ENCODE assay signal across 8 mouse cellular contexts in genomic region chr1:86582451-86583096, GRCm38 (mm10). TPM values are rescaled to one million over a fixed set of nuclear protein-coding genes. Genes with fewer than 3 reads are reported as not detected.
DNase-seq lines count a peak whose midpoint lies in the region; ATAC-seq and TF ChIP-seq lines count a peak whose summit lies in the region.

Gene Pde6d, minus strand, starts transcription at chr1:86582629.
Gene Cops7b, plus strand, starts transcription at chr1:86582904.

- peak; percentile 99 for DNase-seq in brain, embryonic 14.5 days (ENCODE audit: low read depth)
- DNase-seq in liver, adult 2 months (ENCODE audit: extremely low read depth, low read depth, low spot score) = peak; percentile 93
- DNase-seq in splenic B cell, adult 2 months (ENCODE audit: low read depth, low spot score) = peak; percentile 93

- H3K4me3 ChIP-seq in C2C12 (ENCODE audit: insufficient read depth, poor library complexity, severe bottlenecking) (peak within 1 kb of the TSS; percentile 71), myocyte (peak within 1 kb of the TSS; percentile 37)
- peak within 1 kb of the TSS; percentile 97 for H3K4me3 ChIP-seq in erythroblast, embryonic 14.5 days (replicated peaks)
- peak within 1 kb of the TSS; percentile 69 for H3K4me3 ChIP-seq in heart, embryonic 11.5 days (ENCODE audit: low read depth, low read length)
- H3K4me3 ChIP-seq in kidney, embryonic 16.5 days (ENCODE audit: low read length) = peak within 1 kb of the TSS; percentile 83
- peak within 1 kb of the TSS; percentile 82 for H3K4me3 ChIP-seq in liver, adult 2 months (ENCODE audit: insufficient read depth, low read depth, low read length)

- H3K36me3 ChIP-seq in C2C12 (ENCODE audit: control insufficient read depth, insufficient read depth) = no peaks in the 10 kb centered on the region
- H3K36me3 ChIP-seq in erythroblast, embryonic 14.5 days (ENCODE audit: control insufficient read depth) = peaks cover 4% of the 10 kb centered on the region
- H3K36me3 ChIP-seq in heart, embryonic 11.5 days (ENCODE audit: control insufficient read depth, insufficient read depth, low read length) = no peaks in the 10 kb centered on the region
- H3K36me3 ChIP-seq in kidney, embryonic 16.5 days (ENCODE audit: insufficient read depth, low read length) = 0 out of 2 replicates have a peak, but pooled peaks cover 4% of the 10 kb centered on the region
- no peaks in the 10 kb centered on the region for H3K36me3 ChIP-seq in liver, adult 2 months (ENCODE audit: control insufficient read depth, insufficient read depth, low read length)
- peaks cover 4% of the 10 kb centered on the region for H3K36me3 ChIP-seq in myocyte (ENCODE audit: control insufficient read depth, insufficient read depth)
- no peaks in the 10 kb centered on the region for H3K36me3 ChIP-seq in splenic B cell, adult 2 months (ENCODE audit: control insufficient read depth, insufficient read depth, low read length, poor library complexity, severe bottlenecking)

- H3ac ChIP-seq in C2C12 (ENCODE audit: control insufficient read depth, insufficient read length, low read depth) (peak within 1 kb of the TSS; percentile 94), myocyte (ENCODE audit: control insufficient read depth, insufficient read length) (peak within 1 kb of the TSS; percentile 73)

- TF ChIP-seq CTCF in C2C12 (IDR thresholded peaks at IDR 0.05; ENCODE audit: control insufficient read depth, insufficient read depth, insufficient read length) = no peak
- TF ChIP-seq CTCF in brain, embryonic 14.5 days (IDR thresholded peaks at IDR 0.05; ENCODE audit: borderline replicate concordance, extremely low read depth, insufficient read depth, insufficient read length) = no peak
- TF ChIP-seq CTCF in liver, adult 2 months (IDR thresholded peaks at IDR 0.05; ENCODE audit: low read depth, low read length) = no peak

- peak; percentile 79; the same call in 1 of the 2 replicates for TF ChIP-seq POLR2A in brain, embryonic 14.5 days (IDR thresholded peaks at IDR 0.05; ENCODE audit: borderline replicate concordance, extremely low read depth, insufficient read depth, insufficient read length, poor library complexity, severe bottlenecking)
- 0 out of 2 replicates have a peak, but pooled peaks have one; percentile 45 for TF ChIP-seq POLR2A in liver, adult 2 months (IDR thresholded peaks at IDR 0.05; ENCODE audit: extremely low read depth, insufficient read depth, low read length)
- peak; percentile 79 for TF ChIP-seq POLR2A in myocyte (IDR thresholded peaks at IDR 0.05; ENCODE audit: insufficient read length, low read depth)

- WGBS in heart, embryonic 11.5 days (ENCODE audit: insufficient replicate concordance) = under 1% methylated on average over 26 of the region's 26 CpGs
- WGBS in kidney, embryonic 16.5 days = under 1% methylated on average over 26 of the region's 26 CpGs
- 1% methylated on average over 26 of the region's 26 CpGs for WGBS in liver, adult 2 months

- H3K9ac ChIP-seq in heart, embryonic 11.5 days (ENCODE audit: low read depth, low read length) = peak within 1 kb of the TSS; percentile 77
- peak within 1 kb of the TSS; percentile 83 for H3K9ac ChIP-seq in kidney, embryonic 16.5 days (replicated peaks; ENCODE audit: low read length)
- H3K9ac ChIP-seq in liver, adult 2 months (ENCODE audit: low read depth, low read length) = peak within 1 kb of the TSS; percentile 82

- peaks cover 19% of the 10 kb centered on the region for H3K79me2 ChIP-seq in C2C12 (ENCODE audit: control insufficient read depth, insufficient read depth)
- H3K79me2 ChIP-seq in liver, adult 2 months (ENCODE audit: control insufficient read depth, insufficient read depth, low read length) = peaks cover 10% of the 10 kb centered on the region; the same call in 1 of the 2 replicates
- H3K79me2 ChIP-seq in myocyte (ENCODE audit: control insufficient read depth, insufficient read depth) = peaks cover 20% of the 10 kb centered on the region

- H3K4me1 ChIP-seq in erythroblast, embryonic 14.5 days (ENCODE audit: control insufficient read depth) = peaks cover 45% of the 10 kb centered on the region
- peaks cover 5% of the 10 kb centered on the region; the same call in 1 of the 2 replicates for H3K4me1 ChIP-seq in heart, embryonic 11.5 days (ENCODE audit: control insufficient read depth, insufficient read depth, low read length)
- peaks cover 17% of the 10 kb centered on the region for H3K4me1 ChIP-seq in kidney, embryonic 16.5 days (ENCODE audit: insufficient read depth, low read length)
- H3K4me1 ChIP-seq in liver, adult 2 months (ENCODE audit: control insufficient read depth, insufficient read depth, low read length) = peaks cover 5% of the 10 kb centered on the region

- peak within 1 kb of the TSS; percentile 22; the same call in 1 of the 2 replicates for H3K27ac ChIP-seq in heart, embryonic 11.5 days (ENCODE audit: low read depth, low read length)
- H3K27ac ChIP-seq in kidney, embryonic 16.5 days (ENCODE audit: low read length) = peak within 1 kb of the TSS; percentile 29; the same call in 1 of the 2 replicates
- H3K27ac ChIP-seq in liver, adult 2 months (replicated peaks; ENCODE audit: insufficient read depth, low read depth, low read length) = peak within 1 kb of the TSS; percentile 72

- H3K27me3 ChIP-seq in C2C12 (ENCODE audit: control insufficient read depth, insufficient read depth, insufficient read length) = no peaks in the 10 kb centered on the region
- H3K27me3 ChIP-seq in erythroblast, embryonic 14.5 days (ENCODE audit: control insufficient read depth) = no peaks in the 10 kb centered on the region
- H3K27me3 ChIP-seq in heart, embryonic 11.5 days (ENCODE audit: control insufficient read depth, insufficient read depth, low read length) = no peaks in the 10 kb centered on the region
- H3K27me3 ChIP-seq in kidney, embryonic 16.5 days (ENCODE audit: insufficient read depth, low read length) = no peaks in the 10 kb centered on the region
- H3K27me3 ChIP-seq in liver, adult 2 months (ENCODE audit: control insufficient read depth, insufficient read depth, low read length) = no peaks in the 10 kb centered on the region
- no peaks in the 10 kb centered on the region for H3K27me3 ChIP-seq in myocyte (ENCODE audit: control insufficient read depth, insufficient read depth, insufficient read length)
- H3K27me3 ChIP-seq in splenic B cell, adult 2 months (ENCODE audit: control insufficient read depth, insufficient read depth, low read length, poor library complexity, severe bottlenecking) = no peaks in the 10 kb centered on the region

- H3K9me3 ChIP-seq in erythroblast, embryonic 14.5 days (ENCODE audit: control insufficient read depth, low read length) = no peaks in the 10 kb centered on the region
- H3K9me3 ChIP-seq in heart, embryonic 11.5 days (replicated peaks; ENCODE audit: control insufficient read depth, low read length) = no peaks in the 10 kb centered on the region
- no peaks in the 10 kb centered on the region for H3K9me3 ChIP-seq in kidney, embryonic 16.5 days (ENCODE audit: low read length)

- peak; percentile 95 for ATAC-seq in heart, embryonic 11.5 days (replicated peaks; ENCODE audit: insufficient number of reproducible peaks, low FRiP score, low TSS enrichment)
- ATAC-seq in kidney, embryonic 16.5 days (ENCODE audit: low FRiP score, low TSS enrichment) = peak; percentile 97

- H3K79me3 ChIP-seq in C2C12 (ENCODE audit: low read depth) = peaks cover 1% of the 10 kb centered on the region

- H3K4me2 ChIP-seq in heart, embryonic 11.5 days = peak within 1 kb of the TSS; percentile 78
- H3K4me2 ChIP-seq in kidney, embryonic 16.5 days (replicated peaks; ENCODE audit: low read depth, low read length) = peak within 1 kb of the TSS; percentile 79
- peak within 1 kb of the TSS; percentile 83 for H3K4me2 ChIP-seq in myocyte (ENCODE audit: low read depth)

TF ChIP-seq in C2C12, 6 proteins besides CTCF, POLR2A, EP300 and RAD21:
- TF ChIP-seq FOSL1 (IDR thresholded peaks at IDR 0.05; ENCODE audit: insufficient read depth, low read length, poor library complexity, severe bottlenecking) (no peak), MYOG (IDR thresholded peaks at IDR 0.05; ENCODE audit: control insufficient read depth, extremely low read depth, insufficient read length) (no peak), MYOD1 (IDR thresholded peaks at IDR 0.05; ENCODE audit: control insufficient read depth, insufficient read length, low read depth) (no peak), MAX (IDR thresholded peaks at IDR 0.05) (no peak), CEBPB (IDR thresholded peaks at IDR 0.05; ENCODE audit: low read depth) (no peak), USF1 (IDR thresholded peaks at IDR 0.05; ENCODE audit: low read depth) (no peak)

TF ChIP-seq in myocyte, 11 proteins besides CTCF, POLR2A, EP300 and RAD21:
- TF ChIP-seq TCF3 (IDR thresholded peaks at IDR 0.05; ENCODE audit: insufficient read length, low read depth) (no peak), SRF (IDR thresholded peaks at IDR 0.05; ENCODE audit: control insufficient read depth, insufficient read length, low read depth) (peak; percentile 33), POLR2AphosphoS2 (IDR thresholded peaks at IDR 0.05; ENCODE audit: insufficient read length, low read depth) (peak; percentile 69)

RNA-seq across cellular contexts. Expression of gene Pde6d, which starts in this region (rescaled TPM):
- polyA plus RNA-seq in C2C12 (2012; fragmentation: generic; extraction: Trizol) = 41.8 TPM
- 82.9 and 89.6 TPM in 2 replicates for polyA plus RNA-seq in brain, embryonic 14.5 days (2012; rRNA removed)
- 6.6 and 8.1 TPM in 2 replicates for polyA plus RNA-seq in erythroblast, embryonic 14.5 days (2012)
- 71.4 and 71.6 TPM in 2 replicates for polyA plus RNA-seq in heart, embryonic 11.5 days (2014; fragmentation: Nextera tagmentation; extraction: Ambion mirVana)
- 50.9 and 52.8 TPM in 2 replicates for polyA plus RNA-seq in kidney, embryonic 16.5 days (2015; fragmentation: Nextera tagmentation; extraction: Ambion mirVana)
- total RNA-seq in liver, adult 2 months (2014; rRNA removed) = 3.8 and 5.3 TPM in 2 replicates
- polyA plus RNA-seq in liver, adult 2 months (2012; rRNA removed) = 4.7 TPM in 2 replicates
- polyA plus RNA-seq in myocyte (2012; fragmentation: generic; extraction: Trizol) = 50.0 TPM

RNA-seq across cellular contexts. Expression of gene Cops7b, which starts in this region (rescaled TPM):
- polyA plus RNA-seq in C2C12 (2012; fragmentation: generic; extraction: Trizol) = 25.2 TPM
- polyA plus RNA-seq in brain, embryonic 14.5 days (2012; rRNA removed) = 69.7 and 89.0 TPM in 2 replicates
- polyA plus RNA-seq in erythroblast, embryonic 14.5 days (2012) = 1.8 and 2.0 TPM in 2 replicates
- polyA plus RNA-seq in heart, embryonic 11.5 days (2014; fragmentation: Nextera tagmentation; extraction: Ambion mirVana) = 27.2 and 30.0 TPM in 2 replicates
- polyA plus RNA-seq in kidney, embryonic 16.5 days (2015; fragmentation: Nextera tagmentation; extraction: Ambion mirVana) = 45.4 and 47.6 TPM in 2 replicates
- 5.0 and 6.0 TPM in 2 replicates for total RNA-seq in liver, adult 2 months (2014; rRNA removed)
- 13.4 and 20.2 TPM in 2 replicates for polyA plus RNA-seq in liver, adult 2 months (2012; rRNA removed)
- polyA plus RNA-seq in myocyte (2012; fragmentation: generic; extraction: Trizol) = 20.4 TPM

Comparison
In these comparisons a context has a peak if more than half of its experiments do, and no peak if none do; other contexts are left out.
1. Peak in every context shown above with its lines: DNase-seq, ATAC-seq, H3K4me3 ChIP-seq and H3K27ac ChIP-seq.
2. H3K4me3 ChIP-seq: peak in every context shown above with its lines; median percentile 97 in erythroblast, embryonic 14.5 days; 83 in kidney, embryonic 16.5 days; 82 in liver, adult 2 months; 71 in C2C12; 69 in heart, embryonic 11.5 days; 37 in myocyte.
3. H3K27ac ChIP-seq: peak in every context shown above with its lines; median percentile 72 in liver, adult 2 months; 29 in kidney, embryonic 16.5 days; 22 in heart, embryonic 11.5 days.